Mouse (Mus musculus) mouse embryonic stem cell (cell line): ENCODE results near the gene Pip4k2c.

Experiments used
- in situ Hi-C, 2 experiments: fragments of 300-500 bp; cut with MboI; formaldehyde crosslinking; loops; 1 replicate in 1 of 2; 3 replicates in 1 of 2; pipeline ENCODE4 v1.14.3; 2019 to 2020; ENCODE audit warnings: low sequenced_read_pairs in 2 of 2, low pct_unique_long_range_greater_than_20kb in 1 of 2, mixed read lengths in 1 of 2; ENCODE audit not compliant: unreplicated experiment in 1 of 2

The Pip4k2c gene

DNA sequence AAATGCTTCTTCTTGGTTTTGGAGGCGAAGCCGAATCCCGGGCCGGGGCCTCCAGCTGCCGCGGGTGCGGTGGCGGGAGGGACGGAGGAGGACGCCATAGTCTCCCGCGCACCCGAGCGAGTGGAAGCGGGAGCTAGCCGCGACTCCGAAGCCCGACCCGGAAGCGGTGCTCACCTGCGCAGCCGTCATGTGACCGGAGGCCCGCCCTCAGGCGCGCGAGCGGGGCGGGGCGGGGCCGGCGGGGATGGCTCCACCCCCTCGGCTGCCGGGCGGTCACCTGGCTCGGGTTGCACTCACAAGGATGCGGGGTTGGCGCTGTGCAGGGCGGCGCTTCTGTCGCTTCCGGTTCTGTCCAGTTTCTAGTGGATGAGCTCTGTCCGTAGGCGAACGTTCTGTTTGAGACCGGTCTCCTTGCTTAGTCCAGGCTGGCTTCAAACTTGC lies at the start of gene Pip4k2c:
TSS of gene Pip4k2c (minus strand) at position 172 of the 441 bp plus-strand sequence.
- in situ Hi-C loops: no loop called here

DNA sequence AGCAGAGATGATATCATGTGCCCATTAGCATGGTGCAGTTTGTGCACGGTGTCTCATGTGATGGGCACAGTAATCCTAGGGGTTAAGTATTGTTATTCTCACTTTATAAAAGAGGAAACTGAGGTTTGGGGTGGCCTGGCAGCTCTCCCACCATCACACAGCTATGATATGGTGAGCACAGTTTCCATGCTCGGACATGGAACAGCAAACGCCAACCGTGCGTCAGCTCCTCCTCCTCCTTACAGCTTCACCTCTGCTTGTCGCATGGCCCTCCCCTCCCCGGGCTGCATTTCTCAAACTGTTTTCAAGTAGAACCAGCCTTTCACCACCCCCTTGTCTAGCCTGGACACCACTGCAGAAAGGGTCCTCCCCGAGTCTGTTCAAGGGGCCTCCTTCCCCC lies 47.1 kb upstream of the Pip4k2c start:
- in situ Hi-C loops: no loop called here

DNA sequence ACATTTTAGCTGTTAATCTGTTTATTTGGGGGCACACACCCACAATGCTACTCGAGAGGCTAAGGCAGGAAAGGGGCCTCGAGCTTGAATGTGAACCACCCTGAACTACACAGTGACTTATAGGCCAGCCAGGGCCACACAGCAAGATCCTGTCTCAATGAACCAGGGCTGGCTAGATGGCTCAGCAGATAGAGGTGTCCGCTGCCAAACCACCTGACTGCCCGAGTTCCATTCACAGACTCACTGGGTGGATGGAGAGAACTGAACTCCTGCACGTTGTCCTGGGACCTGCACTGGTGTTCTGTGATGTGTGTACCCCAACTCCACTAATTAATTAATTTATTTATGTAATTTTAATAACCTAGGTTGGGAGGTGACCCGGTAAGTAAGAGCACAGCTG lies 46.4 kb upstream of the Pip4k2c start:
- in situ Hi-C loops: no loop called here

DNA sequence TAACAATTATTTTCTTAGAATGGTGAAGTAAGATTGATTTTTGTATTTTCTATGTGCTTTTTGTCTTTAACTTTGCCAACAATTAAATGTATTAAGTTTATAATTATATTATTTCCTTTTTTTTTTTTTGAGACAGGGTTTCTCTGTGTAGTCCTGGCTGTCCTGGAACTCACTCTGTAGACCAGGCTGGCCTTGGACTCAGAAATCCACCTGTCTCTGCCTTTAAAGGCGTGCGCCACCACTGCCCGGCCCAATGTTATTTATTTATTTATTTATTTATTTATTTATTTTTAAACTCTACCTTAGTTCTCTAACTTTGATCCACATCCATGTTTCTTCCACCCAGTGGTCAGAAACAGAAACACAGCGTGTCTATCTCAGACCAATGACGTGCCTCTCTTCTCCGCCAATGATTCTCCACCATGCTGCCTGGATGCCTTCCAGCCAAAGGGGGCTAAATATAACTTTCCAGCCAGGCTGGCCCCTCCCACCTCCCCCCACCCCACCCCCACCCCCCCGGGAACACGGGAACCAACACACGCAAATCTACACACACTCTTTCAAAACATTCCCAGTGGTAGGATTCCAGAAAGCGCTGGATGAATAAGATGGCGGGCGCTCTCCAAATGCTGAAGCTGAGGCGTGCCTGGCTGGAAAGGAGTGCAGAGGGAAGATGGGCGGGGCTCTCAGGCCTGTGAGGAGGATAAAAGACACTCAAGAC lies 44.4 kb upstream of the Pip4k2c start:
- in situ Hi-C loops: no loop called here

DNA sequence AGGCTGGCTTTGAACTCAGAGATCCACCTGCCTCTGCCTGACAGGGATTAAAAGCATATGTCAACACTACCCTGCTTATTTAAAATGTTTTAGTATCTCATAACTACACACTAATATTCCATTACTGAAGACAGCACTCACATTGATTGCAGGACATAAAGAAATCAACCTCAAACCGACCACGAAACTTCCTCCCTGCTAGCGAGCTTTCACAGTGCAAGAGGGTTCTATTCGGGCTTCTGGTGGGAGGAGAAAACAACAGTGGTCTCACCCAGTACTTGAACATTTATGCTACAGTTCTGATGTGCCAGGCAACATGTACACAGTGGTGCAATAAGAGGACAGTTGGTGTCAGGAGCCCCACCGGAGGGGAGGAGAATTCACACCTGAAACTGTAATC lies 39.4 kb upstream of the Pip4k2c start:
- in situ Hi-C loops: no loop called here

DNA sequence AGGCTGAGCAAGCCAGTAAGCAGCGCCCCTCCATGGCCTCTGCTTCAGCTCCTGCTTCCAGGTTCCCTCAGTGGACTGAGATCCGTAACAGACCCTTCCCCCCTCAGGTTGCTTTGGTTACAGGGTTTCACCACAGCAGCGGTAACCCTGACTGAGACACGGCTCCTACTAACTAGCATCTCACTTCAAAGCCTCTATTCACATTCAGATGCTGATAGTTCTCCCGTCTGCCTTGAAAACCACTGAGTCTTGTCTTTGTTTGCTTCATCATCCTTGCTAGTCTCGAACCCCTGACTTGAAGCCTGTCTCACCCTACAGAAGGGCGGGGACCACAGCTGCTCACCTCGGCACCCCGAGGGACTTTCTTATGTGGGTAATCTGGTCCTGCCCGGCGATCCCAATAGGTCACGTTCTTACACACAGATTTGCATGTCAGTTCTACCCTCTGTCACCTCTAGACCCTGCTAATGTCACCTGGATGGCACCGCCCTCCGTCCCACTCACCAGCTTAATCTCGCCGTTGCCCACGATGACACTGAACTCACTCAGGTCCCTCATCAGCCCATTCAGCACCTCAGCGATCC lies 26.9 kb upstream of the Pip4k2c start:
- in situ Hi-C loops: no loop called here

DNA sequence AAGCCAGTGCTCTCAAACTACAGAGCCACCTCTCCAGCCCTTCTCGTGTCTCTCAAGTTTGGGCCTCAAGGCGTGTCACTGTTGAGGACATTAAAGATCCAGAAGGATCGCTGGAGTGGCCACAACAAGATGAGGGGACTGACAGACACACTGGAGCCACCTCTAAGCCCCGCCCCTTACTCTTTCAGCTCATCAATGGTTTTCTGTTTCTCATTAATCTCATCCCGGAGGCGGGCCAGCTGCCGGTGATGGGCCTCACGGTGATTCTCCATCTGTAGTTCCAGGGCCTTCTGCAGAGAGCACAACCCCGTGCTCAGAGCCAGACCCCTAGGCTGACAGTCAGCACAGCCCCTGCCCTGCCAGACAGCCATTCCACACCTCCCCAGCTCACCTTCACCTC lies 25.2 kb upstream of the Pip4k2c start:
- in situ Hi-C loops: no loop called here

DNA sequence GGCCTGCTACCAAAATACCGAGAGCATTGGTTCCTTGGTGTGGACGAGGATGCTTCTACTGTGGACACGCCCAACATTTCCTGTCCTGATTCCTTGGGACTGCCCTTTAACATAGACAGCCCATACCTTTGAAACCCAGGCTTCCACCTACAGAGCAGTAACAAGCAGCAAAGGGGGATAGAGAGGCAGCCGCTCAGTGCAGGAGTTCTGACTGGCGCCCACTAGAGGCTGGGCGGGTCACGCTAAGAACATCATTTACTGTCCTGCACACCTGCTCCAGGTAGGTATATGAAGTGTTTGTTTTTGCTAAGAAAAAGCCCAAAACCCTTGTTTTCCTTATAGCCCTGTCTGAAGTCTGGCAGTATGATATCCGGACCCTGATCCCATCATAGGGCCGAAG lies 21.8 kb upstream of the Pip4k2c start:
- in situ Hi-C loops: no loop called here

DNA sequence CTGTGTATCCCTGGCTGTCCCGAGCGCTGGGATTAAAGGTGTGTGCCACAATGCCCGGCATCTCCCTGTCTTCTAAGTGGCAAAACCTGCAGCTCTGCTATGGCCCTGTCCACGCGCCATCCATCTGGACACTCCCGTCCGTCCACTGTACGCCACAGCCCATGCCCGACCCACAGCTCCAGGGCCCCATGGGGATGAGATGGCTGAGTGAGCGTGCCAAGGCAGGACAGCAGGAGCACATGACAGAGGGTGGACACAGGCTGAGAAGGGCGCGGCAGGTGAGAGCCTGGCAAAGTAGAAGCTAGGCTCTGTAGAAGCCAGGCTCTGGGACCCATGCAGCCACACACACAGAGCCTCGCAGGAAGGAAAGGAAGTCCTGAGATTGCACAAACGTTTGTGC lies 20.4 kb upstream of the Pip4k2c start:
- in situ Hi-C loops: no loop called here

DNA sequence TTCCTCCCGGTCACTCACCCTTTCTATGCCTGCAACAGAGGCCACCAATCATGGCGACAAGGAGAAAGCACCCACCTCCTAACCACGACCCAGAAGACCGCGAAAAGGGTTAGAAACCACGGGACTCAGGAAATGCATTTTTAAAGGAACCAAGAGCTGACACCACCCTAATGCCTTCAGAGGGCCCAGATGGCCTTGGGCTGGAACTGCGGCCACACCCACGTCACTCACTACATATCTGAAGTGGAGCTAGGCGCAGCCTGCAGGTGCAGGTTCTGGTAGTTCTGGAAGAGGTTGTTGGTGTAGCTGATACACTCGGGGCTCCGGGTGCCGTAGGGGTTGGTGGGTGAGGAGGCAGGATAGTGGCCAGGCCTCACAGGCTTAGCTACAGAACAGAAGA lies 19.3 kb upstream of the Pip4k2c start:
- in situ Hi-C loops: no loop called here

DNA sequence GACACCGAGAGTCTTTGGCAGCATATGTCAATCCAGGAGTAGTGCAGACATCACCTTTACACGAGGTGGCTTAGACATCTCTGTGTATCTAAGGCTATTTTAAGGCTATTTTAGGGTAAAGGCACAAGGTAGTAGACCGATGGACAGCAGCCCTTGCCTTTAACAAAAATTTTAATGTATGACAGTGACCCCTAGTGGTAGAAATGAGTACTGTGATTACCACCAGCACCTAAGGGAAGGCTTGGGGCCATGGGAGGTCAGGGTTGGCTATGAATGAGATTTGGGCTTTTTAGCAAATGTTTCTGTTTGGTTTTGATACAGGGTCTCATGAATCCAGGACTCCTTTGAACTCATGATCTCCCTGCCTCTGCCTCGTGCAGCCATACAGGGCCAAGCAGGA lies 17.5 kb upstream of the Pip4k2c start:
- in situ Hi-C loops: no loop called here

DNA sequence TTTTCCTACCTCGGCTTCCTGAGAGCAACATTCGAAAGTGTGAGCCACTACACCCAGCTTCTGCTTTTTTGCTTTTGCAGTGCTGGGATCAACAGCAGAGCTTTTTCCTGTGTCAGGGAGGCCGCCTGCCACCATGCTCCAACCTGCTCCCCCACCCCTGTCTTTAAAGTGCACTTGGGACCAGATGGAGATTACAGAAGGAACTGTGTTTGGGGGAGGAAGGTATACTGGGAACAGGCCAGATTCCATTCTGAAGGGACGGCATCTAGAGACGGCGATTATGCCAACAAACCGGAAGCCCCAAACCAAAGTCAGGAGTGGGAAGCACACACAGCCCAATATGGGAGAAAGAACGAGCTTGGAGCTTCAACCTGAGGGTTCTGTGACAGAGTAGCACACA lies 15.8 kb upstream of the Pip4k2c start:
- in situ Hi-C loops: no loop called here

DNA sequence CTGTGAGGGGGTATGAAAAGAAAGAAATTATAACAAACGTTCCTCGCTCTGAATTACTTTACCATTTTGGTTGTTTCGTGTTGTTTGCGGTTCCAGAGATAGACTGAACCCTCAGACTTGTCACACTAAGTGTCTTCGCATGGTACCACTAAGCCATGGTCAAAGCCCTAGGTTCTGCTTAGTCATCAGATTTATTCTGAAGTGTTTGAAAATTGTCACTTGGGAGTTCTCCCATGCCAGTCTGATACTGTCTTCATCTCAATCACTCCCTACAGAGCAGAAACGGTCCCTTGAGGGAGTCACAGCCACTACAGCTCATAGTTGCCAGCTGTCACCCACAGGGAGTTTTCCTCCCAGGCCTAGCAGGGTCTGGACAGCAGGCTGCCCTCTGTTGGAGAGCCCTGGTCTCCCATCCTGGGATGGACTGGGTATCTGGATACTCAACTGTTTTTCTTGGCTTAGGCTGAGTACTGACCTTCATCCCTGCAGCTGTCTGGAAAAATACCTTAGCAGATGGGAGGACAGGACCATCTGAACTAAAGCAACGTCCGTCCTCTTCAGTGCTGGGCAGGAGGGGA lies 15.0 kb upstream of the Pip4k2c start:
- in situ Hi-C loops: no loop called here

DNA sequence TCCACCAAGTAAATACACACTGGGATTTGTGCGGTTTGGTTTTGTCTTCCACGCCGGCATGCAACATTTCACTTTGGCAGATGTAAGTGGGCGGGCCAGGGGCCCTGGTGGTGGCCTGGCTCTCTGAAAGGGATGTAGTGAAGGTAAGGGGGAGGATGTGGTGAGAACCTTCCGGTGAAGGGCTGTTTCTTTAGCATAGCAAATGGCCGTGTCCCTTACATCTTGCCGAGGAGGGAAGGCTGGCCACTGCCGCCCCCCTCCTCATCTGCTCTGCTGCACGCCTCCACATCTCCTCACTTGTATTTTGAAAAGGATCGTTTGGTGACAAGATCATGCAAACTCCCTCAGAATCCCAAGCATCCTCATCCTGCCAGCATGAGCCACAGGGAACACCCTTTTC lies 14.3 kb upstream of the Pip4k2c start:
- in situ Hi-C loops: no loop called here

DNA sequence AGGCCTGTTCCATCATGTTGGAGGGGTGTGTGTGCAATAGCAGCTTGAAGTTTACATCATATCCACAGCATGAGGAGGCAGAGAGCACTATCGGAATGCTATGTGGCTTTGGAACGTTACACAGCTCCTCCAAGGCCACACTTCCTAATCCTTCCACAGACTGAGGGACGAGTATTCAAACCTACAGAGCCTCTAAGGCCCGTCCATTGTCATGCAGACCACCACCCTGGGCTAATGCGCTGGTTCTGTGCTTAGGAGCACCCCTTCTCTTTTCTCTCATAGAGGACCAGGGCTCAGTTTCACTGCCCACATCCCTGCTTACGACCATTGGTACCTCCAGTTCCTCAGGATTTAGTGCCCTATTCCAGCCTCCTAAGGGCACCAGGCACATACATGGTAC lies 13.8 kb upstream of the Pip4k2c start:
- in situ Hi-C loops: no loop called here

DNA sequence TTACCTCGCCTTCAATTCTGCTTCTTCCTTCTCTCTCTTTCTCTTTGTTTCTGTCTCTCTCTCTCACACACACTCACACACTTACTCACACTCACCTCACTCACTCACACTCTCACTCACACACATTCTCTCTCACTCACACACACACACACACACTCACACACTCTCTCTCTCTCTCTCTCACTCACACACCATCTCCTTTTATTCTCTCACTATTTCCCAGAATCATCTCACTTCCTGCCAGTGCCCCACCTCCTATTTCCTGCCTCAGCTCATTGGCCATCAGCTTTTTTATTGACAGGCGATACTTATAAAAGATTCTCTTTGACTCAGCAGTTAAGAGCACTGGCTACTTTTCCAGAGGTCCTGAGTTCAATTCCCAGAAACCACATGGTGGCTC lies 7.0 kb upstream of the Pip4k2c start:
- in situ Hi-C loops: no loop called here

DNA sequence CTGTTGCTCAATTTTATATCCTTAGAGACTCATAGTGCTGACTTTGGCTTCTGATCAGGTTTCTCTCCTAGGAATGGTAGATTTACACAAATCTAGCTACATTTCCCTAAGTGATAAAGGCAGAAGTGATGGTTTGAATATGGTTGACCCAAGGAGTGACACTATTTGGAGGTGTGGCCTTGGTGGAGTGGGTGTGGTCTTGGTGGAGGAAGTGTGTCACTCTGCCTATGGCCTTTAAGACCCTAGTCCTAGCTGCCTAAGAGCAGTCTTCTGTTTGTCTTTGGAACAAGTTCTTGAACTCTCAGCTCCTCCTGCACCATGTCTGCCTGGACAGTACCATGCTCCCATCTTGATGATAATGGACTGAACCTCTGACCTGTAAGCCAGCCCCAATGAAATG lies 5.8 kb upstream of the Pip4k2c start:
- in situ Hi-C loops: no loop called here

DNA sequence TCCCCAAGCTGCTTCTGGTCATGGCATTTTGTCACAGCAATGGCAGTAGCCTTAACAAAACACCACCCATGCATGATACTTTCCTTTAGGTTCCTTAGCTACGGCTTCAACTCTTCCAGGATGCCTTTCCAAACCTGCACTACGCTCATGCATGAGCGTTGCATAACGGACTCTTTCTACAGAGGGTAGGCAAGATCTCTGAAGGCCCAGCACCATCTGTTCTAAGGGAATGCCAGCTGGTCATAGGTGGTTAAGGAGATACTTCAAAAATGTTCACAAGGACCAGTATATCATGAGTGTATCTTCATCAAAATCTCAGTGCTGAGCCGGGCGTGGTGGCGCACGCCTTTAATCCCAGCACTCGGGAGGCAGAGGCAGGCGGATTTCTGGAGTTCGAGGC lies 5.1 kb upstream of the Pip4k2c start:
- in situ Hi-C loops: no loop called here

DNA sequence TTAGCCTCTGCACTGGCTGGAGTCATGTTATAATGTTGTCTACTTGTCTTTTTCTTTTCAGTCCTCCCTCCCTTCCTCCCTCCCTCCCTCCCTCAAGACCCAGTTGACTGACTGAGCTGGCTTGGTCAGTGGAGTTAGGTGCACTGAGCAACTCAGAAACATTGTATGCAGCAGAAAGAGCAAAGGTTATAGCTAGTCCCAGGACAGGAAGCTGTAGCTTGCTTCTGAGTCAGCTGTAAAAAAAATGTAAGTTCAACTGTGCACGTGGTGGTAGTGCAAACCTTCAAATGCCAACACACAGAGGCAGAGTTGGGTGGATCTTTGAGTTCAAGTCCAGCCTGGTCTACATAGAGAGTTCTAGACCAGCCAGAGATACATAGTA lies 3.0 kb upstream of the Pip4k2c start:
- in situ Hi-C loops: no loop called here

DNA sequence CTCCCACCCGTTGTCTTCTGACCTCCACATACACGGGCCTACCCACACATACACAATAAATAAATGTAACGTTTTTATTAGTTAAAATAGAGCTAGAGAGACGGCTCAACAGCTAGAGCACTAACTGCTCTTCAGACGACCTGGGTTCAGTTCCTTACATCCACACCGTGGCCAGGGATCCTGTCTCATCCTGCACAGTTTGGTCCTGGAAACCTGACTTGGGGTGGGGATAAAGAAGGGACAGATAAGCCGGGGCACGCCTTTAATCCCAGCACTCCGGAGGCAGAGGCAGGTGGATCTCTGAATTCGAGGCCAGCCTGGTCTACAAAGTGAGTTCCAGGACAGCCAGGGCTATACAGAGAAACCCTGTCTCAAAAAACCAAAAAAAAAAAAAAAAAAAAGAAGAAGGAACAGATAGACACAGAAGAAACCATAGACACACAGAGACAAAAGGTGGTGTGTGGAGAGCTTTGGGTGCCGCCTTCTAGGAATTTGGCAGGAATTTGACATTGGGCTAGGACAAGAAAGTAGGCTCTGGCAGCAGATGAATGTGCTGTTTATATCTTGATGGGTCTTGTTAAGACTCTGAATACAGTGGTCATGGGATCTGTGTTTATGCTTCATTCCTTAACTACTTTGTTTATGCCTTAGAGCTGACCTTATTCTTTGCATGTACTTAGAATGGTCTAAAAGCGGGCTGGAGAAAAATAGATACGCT lies 2.5 kb upstream of the Pip4k2c start:
- in situ Hi-C loops: no loop called here
